Mouse (Mus musculus) neutrophil, adult 5-6 weeks (primary cell): ENCODE results near the gene Car5b. TPM values are rescaled to one million over a fixed set of nuclear protein-coding genes. Genes with fewer than 3 reads are reported as not detected.

Experiments used
- ATAC-seq: fragments of 151-379, 151-347 bp; 2 replicates; pipeline ENCODE4 v1.8.0; 2017; ENCODE audit warnings: mild to moderate bottlenecking, moderate TSS enrichment; ENCODE audit not compliant: insufficient number of reproducible peaks, poor library complexity, low FRiP score, severe bottlenecking; ENCODE audit errors: extremely low read depth
- total RNA-seq: library from RNA; stranded (forward); fragments of 200-1000 nt; gene quantifications from 2 replicates; pipeline ENCODE4 v1.2.3, GENCODE M21; 2017

The Car5b gene
- total RNA-seq, 1 experiment from 2014 or later, result 0.47 TPM

- no peak for ATAC-seq
Measured at GRCm38 (mm10) chrX:163982129-163982528, 45.7 kb downstream of the Car5b start.

- ATAC-seq, result peak; percentile 48; the same call in 1 of the 2 replicates
Measured at GRCm38 (mm10) chrX:163981500-163981899, 46.3 kb downstream of the Car5b start.

- no peak for ATAC-seq
Measured at GRCm38 (mm10) chrX:163981092-163981491, 46.7 kb downstream of the Car5b start.

- peak; percentile 95 for ATAC-seq
Measured at GRCm38 (mm10) chrX:163958467-163958875, 69.3 kb downstream of the Car5b start, which contains the start of gene Zrsr2. Gene Zrsr2, minus strand, starts transcription at chrX:163958661.

- ATAC-seq, result peak; percentile 73
Measured at GRCm38 (mm10) chrX:163957803-163958466, 69.9 kb downstream of the Car5b start.

- no peak for ATAC-seq
Measured at GRCm38 (mm10) chrX:163957381-163957780, 70.4 kb downstream of the Car5b start.

- ATAC-seq, result no peak
Measured at GRCm38 (mm10) chrX:163951618-163952017, 76.2 kb downstream of the Car5b start.

- no peak for ATAC-seq
Measured at GRCm38 (mm10) chrX:163944381-163944780, 83.4 kb downstream of the Car5b start.

GRCm38 (mm10) chrX:163938587-163938986 is 89.2 kb downstream of the Car5b start:
- ATAC-seq, result no peak

- ATAC-seq, result no peak
Measured at GRCm38 (mm10) chrX:163934731-163935130, 93.1 kb downstream of the Car5b start.

GRCm38 (mm10) chrX:163929550-163929949 is 98.2 kb downstream of the Car5b start:
- no peak for ATAC-seq

Other genes starting within 250 kb of the Car5b start
- 61.6 and 77.7 TPM in 2 replicates for gene Ap1s2, start 119.0 kb downstream of the Car5b start, total RNA-seq
- gene Zrsr2, start 69.3 kb downstream of the Car5b start, total RNA-seq, result 52.7 and 58.8 TPM in 2 replicates
- gene Siah1b, start 48.5 kb upstream of the Car5b start, total RNA-seq, result 1.5 and 3.0 TPM in 2 replicates
- not detected in 2 replicates for gene Cltrn, start 60.8 kb upstream of the Car5b start, total RNA-seq
- gene Ace2, start 111.3 kb upstream of the Car5b start, total RNA-seq, result 0.23 and 0.25 TPM in 2 replicates
- gene Bmx, start 230.2 kb upstream of the Car5b start, total RNA-seq, result 41.7 and 42.5 TPM in 2 replicates
- not detected in 2 replicates for gene Pir, start 241.4 kb upstream of the Car5b start, total RNA-seq